Mouse (Mus musculus) limb, embryonic 12.5 days (tissue): ENCODE data around the gene Slc22a20. TPM values are rescaled to one million over a fixed set of nuclear protein-coding genes. Genes with fewer than 3 reads are reported as not detected.

Source experiments
- ATAC-seq: fragments of 200-750 bp; cut with Nextera tagmentation; 2 replicates; pipeline ENCODE4 v1.8.0; 2017; ENCODE audit warnings: low read depth, moderate TSS enrichment; ENCODE audit not compliant: insufficient number of reproducible peaks, insufficient read depth, low FRiP score, low TSS enrichment
- H3K27ac ChIP-seq: fragments of 300-500 bp; sonication (generic); 2 replicates; pipeline ENCODE4 v1.5.1; 2016; ENCODE audit warnings: mild to moderate bottlenecking, moderate library complexity
- H3K27me3 ChIP-seq: fragments of 300-500 bp; sonication (generic); 2 replicates; pipeline ENCODE4 v1.6.1; 2016; ENCODE audit warnings: mild to moderate bottlenecking, moderate library complexity
- H3K36me3 ChIP-seq: fragments of 300-500 bp; sonication (generic); 2 replicates; pipeline ENCODE4 v1.6.1; 2016; ENCODE audit warnings: mild to moderate bottlenecking, moderate library complexity
- H3K4me1 ChIP-seq: fragments of 300-500 bp; sonication (generic); replicated peaks from 2 replicates; pipeline ENCODE4 v1.6.1; 2016
- H3K4me2 ChIP-seq: fragments of 300-500 bp; sonication (generic); 2 replicates; pipeline ENCODE4 v1.6.1; 2016; ENCODE audit warnings: mild to moderate bottlenecking, moderate library complexity
- H3K4me3 ChIP-seq: fragments of 300-500 bp; sonication (generic); replicated peaks from 2 replicates; pipeline ENCODE4 v1.5.1; 2016; ENCODE audit warnings: mild to moderate bottlenecking
- H3K9ac ChIP-seq: fragments of 300-500 bp; sonication (generic); replicated peaks from 2 replicates; pipeline ENCODE4 v1.6.1; 2016; ENCODE audit warnings: mild to moderate bottlenecking, moderate library complexity
- H3K9me3 ChIP-seq: fragments of 300-500 bp; sonication (generic); 2 replicates; pipeline ENCODE4 v1.6.1; 2016; ENCODE audit warnings: mild to moderate bottlenecking, moderate library complexity
- whole genome bisulfite sequencing: fragments of 180-500 bp; shearing (Covaris S2); methylation state at CpG from one replicate; pipeline ENCODE4 v1.1.7; 2016; 5-methylcytosine and 5-hydroxymethylcytosine counted together
- polyA plus RNA-seq: library from polyadenylated mRNA; unstranded; fragments of >200 nt; fragmentation: Nextera tagmentation; extraction: Ambion mirVana; gene quantifications from 2 replicates; pipeline ENCODE4 v1.2.1, GENCODE M21; 2016

Gene Slc22a20
- polyA plus RNA-seq, 1 experiment from 2014 or later, result not detected

DNA sequence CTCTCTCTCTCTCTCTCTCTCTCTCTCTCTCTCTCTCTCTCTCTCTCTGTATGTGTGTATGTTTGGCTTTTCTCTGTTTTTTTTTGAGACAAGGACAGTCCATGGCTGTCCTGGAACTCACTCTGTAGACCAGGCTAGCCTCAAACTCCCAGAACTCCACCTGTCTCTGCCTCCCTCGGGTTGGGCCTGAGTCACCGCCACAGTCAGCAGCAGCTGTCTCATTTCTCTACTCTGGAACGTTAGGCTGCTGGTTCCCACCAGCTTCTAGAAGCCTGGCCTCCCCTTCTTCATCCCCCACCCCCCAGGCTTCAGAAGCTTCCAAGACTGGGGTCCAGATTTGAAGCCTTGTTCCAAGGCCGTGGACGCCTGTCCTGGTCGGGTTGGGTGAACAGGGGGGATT, 3.6 kb upstream of the Slc22a20 start:
- no peak overlapping the region for H3K4me3 ChIP-seq
- no peak for ATAC-seq
- WGBS, result 62% methylated on average over 6 of the region's 6 CpGs

DNA sequence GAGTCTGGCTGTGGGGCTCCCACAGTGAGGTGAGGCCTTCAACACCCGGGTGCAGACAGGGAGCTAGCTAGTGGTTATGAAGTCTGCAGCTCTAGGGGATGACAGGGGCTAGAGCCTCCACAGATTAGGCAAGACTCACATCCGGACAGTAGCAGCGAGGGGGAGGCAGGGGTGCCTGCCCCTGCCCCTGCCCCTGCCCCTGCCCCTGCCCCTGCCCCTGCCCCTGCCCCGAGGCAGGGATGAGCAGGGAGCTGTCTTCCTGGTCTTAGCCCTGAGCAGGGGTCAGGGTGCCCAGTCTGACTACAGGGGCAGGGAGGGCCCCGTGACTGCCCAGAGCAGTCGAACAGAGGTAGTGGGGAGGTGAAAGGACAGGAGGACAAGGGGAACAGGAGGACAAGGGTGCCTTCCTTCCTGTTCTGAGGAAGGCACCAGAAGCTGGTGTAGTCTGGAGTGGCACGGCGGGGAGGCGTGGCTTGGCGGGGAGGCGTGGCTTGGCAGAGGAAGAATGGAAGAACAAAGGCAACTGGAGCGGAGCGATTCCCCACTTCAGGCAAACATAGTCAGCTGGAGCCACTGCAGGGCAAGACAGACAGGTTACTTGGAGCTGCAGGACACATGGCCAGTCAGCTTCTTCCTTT, 3.0 kb upstream of the Slc22a20 start:
- Histone ChIP-seq H3K9ac (peak overlapping the region; percentile 52), H3K36me3 (no peaks in the 10 kb centered on the region), H3K27me3 (no peaks in the 10 kb centered on the region), H3K27ac (0 out of 2 replicates have a peak overlapping the region, but pooled peaks have one; percentile 35), H3K4me1 (peaks cover 17% of the 10 kb centered on the region), H3K4me2 (peak overlapping the region; percentile 43), H3K9me3 (no peaks in the 10 kb centered on the region), H3K4me3 (0 out of 2 replicates have a peak overlapping the region, but pooled peaks have one; percentile 4)
- WGBS, result 13% methylated on average over 13 of the region's 13 CpGs
- 0 out of 2 replicates have a peak, but pooled peaks have one; percentile 19 for ATAC-seq

More for the DNA sequence above, 3.6 kb upstream of the Slc22a20 start:
- Histone ChIP-seq H3K4me1 (peaks cover 17% of the 10 kb centered on the region), H3K9ac (no peak overlapping the region), H3K9me3 (no peaks in the 10 kb centered on the region), H3K4me2 (peak overlapping the region; percentile 43), H3K27ac (0 out of 2 replicates have a peak overlapping the region, but pooled peaks have one; percentile 12), H3K36me3 (no peaks in the 10 kb centered on the region), H3K27me3 (no peaks in the 10 kb centered on the region)

DNA sequence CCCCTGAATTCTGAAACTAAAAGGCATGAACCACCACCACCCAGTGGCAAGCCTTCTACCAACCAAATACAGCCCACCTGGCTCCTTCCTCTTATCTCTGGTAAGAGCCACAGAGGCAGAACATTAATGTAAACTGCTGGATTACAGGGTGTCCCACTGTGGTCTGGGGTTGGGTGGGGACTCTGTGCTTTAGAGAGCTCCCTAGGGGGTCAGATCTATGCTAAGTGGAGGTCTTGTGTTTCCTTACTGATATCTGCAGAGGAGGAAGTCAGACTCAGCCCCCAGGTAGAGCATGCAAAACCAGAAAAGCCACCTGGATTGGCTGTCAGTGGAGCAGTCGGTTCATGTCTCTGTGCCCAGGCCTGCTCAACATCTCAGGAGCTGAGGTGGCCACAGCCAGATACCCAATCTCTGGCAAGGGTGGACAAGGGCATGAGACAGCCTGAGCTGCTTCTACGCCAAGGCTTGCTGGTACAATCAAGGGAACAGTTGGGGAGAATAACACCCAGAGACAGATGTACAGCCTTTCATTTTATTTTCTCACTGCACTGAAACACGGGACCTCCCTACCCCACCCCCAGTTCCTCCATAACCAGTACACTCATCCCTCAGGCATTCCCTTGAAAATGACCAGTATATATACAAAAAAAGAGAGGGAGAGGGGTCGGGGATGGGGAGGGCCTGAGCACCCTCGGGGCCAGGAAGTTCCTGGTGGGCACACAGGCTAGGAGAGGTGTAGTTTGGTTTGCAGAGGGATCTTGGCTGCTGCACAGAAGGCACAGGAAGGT, 2.3 kb upstream of the Slc22a20 start:
- H3K4me1 ChIP-seq, result peaks cover 17% of the 10 kb centered on the region
- no peak overlapping the region for H3K9ac ChIP-seq
- 0 out of 2 replicates have a peak overlapping the region, but pooled peaks have one; percentile 43 for H3K4me2 ChIP-seq
- ATAC-seq, result 0 out of 2 replicates have a peak, but pooled peaks have one; percentile 32
- H3K27me3 ChIP-seq, result no peaks in the 10 kb centered on the region
- WGBS, result 57% methylated on average over 5 of the region's 5 CpGs
- no peak overlapping the region for H3K4me3 ChIP-seq
- 0 out of 2 replicates have a peak overlapping the region, but pooled peaks have one; percentile 35 for H3K27ac ChIP-seq
- H3K9me3 ChIP-seq, result no peaks in the 10 kb centered on the region
- no peaks in the 10 kb centered on the region for H3K36me3 ChIP-seq

DNA sequence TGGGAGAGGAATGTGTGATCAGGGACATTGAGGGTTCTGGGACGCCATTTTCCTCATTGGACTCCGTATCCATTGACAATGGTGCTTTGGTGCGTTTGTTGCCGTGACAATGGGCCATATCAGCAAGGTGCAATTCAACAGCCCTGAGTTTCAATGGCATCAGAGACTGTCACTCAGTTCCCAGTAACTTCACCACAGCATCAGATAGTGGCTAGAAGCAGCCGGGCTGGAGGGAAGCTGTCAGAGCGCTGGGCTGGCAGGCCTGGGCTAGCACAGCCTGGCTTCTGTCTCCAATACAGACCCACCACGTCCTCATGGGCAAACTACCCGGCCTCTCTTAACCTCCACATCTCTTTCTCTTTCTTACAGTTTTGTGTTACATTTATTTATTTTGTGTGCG, 5.5 kb downstream of the Slc22a20 start:
- 83% methylated on average over 9 of the region's 9 CpGs for WGBS
- no peak for ATAC-seq
- H3K27me3 ChIP-seq, result no peaks in the 10 kb centered on the region; the same call in 1 of the 2 replicates

DNA sequence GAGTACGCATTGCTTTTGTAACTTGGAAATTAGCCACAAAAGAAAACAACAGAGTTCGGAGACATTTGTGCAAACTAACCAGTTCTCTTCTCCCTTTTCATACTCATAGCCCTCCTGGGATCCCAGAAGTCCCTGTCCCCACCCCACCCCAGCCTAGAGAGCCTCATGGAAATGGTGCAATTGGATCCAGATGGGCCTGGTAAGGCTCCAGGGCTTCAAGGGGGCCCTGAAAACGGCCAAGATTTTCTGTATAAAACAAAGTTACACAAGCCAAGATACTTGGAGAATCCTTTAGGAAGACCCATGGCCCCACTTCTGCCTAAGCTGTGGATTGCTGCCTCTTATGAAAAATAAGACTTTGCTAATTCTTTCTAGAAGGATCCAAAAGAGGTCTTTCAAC, 8.2 kb downstream of the Slc22a20 start:
- Histone ChIP-seq H3K4me3 (no peak overlapping the region), H3K9ac (no peak overlapping the region), H3K4me1 (0 out of 2 replicates have a peak, but pooled peaks cover 4% of the 10 kb centered on the region), H3K9me3 (no peaks in the 10 kb centered on the region), H3K27me3 (no peaks in the 10 kb centered on the region; the same call in 1 of the 2 replicates), H3K27ac (no peak overlapping the region), H3K4me2 (no peak overlapping the region), H3K36me3 (no peaks in the 10 kb centered on the region)
- WGBS, result 65% methylated on average over 3 of the region's 3 CpGs
- ATAC-seq, result no peak

More for the DNA sequence above, 5.5 kb downstream of the Slc22a20 start:
- Histone ChIP-seq H3K4me2 (no peak overlapping the region), H3K4me1 (0 out of 2 replicates have a peak, but pooled peaks cover 4% of the 10 kb centered on the region), H3K36me3 (no peaks in the 10 kb centered on the region), H3K4me3 (no peak overlapping the region), H3K27ac (no peak overlapping the region), H3K9me3 (no peaks in the 10 kb centered on the region), H3K9ac (no peak overlapping the region)

DNA sequence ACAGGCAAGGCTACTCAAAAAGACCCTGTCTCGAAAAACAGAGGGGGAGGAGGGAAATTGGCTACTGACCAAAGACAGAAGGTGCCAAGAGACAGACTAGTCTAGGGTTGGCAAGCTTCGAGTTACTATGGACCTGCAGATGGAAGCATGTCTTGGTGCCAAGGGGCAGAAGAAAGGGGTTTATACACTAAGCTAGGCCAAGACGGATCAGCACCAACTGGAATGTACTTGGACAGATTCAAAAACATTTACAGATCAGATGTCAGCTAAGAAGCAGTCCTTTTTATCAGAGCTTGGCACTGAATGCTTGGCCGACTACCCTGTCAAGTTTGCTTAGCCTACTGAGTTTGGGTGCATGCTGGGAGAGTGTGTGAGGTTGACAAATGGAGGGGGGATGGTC, 10.3 kb downstream of the Slc22a20 start:
- Histone ChIP-seq H3K4me1 (0 out of 2 replicates have a peak, but pooled peaks cover 4% of the 10 kb centered on the region), H3K27me3 (no peaks in the 10 kb centered on the region), H3K36me3 (no peaks in the 10 kb centered on the region), H3K4me2 (no peak overlapping the region), H3K27ac (no peak overlapping the region), H3K9ac (no peak overlapping the region), H3K4me3 (no peak overlapping the region), H3K9me3 (no peaks in the 10 kb centered on the region)
- WGBS, result 71% methylated on average over 4 of the region's 4 CpGs
- ATAC-seq, result no peak

DNA sequence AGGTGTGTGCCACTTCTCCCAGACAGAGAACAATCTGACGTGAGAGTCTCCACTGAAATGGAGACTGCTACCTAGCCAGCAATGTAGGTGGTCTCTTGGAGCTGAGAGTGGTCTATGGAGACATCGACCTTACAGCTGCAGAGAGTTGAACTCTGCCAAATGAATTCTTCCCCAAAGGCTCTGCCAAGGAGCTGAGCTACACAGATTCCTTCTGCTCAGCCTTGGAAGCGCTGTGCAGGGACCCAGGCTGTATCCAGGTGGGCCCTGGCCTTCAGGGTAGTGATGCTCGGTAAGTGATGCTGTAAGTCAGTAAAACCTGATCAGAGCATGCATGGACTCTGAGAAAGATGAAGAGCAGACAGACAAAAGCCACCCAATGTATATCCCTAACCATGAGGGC, 10.8 kb downstream of the Slc22a20 start:
- no peaks in the 10 kb centered on the region for H3K27me3 ChIP-seq
- no peak for ATAC-seq
- no peak overlapping the region for H3K9ac ChIP-seq
- no peak overlapping the region for H3K27ac ChIP-seq
- WGBS, result 78% methylated on average over 4 of the region's 4 CpGs
- H3K4me3 ChIP-seq, result no peak overlapping the region
- H3K36me3 ChIP-seq, result no peaks in the 10 kb centered on the region
- H3K4me1 ChIP-seq, result 0 out of 2 replicates have a peak, but pooled peaks cover 4% of the 10 kb centered on the region
- no peaks in the 10 kb centered on the region for H3K9me3 ChIP-seq
- H3K4me2 ChIP-seq, result no peak overlapping the region

DNA sequence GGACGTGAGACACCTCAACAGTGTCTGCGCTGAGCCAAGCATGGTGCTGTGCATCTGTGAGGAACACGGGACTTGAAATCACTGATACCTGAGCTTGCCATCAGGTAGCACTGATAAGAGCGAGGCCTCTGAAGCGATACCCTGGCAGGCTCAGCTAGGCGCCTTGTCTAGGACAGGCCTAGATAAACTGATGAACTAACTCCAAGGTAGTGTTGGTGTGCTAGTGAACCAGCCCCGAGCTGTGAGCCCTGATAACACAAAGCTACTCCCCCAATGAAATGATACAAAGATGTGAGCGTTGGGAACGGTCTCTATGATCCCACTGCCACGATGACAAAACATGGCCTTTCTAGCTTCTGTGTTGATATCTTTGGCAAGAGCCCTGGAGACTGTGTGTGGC, 18.3 kb downstream of the Slc22a20 start:
- H3K36me3 ChIP-seq, result no peaks in the 10 kb centered on the region
- H3K27ac ChIP-seq, result no peak overlapping the region
- ATAC-seq, result no peak
- H3K27me3 ChIP-seq, result no peaks in the 10 kb centered on the region
- no peak overlapping the region for H3K4me3 ChIP-seq
- peaks cover 16% of the 10 kb centered on the region for H3K4me1 ChIP-seq
- WGBS, result 90% methylated on average over 10 of the region's 10 CpGs
- no peaks in the 10 kb centered on the region for H3K9me3 ChIP-seq
- no peak overlapping the region for H3K9ac ChIP-seq
- H3K4me2 ChIP-seq, result no peak overlapping the region

DNA sequence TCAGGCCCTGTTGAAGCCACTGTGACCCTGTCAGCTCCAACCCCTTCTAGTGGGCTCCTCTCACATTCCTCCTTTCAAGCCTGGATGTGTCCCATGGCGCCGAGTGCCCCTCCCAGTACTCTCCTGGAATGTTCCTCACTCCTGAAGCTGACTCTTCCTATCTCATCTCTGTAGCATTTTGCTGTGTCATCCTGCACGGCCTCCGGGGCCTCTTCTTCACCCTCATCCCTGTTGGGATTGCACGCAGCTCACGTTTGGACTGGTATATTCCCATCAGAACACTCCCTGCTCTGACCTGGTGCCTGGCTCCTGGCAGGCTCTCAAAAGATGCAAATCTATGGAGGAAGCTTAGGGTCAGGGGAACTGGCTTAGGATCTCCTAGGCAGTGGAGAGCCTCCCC, 19.2 kb downstream of the Slc22a20 start:
- Histone ChIP-seq H3K4me2 (no peak overlapping the region), H3K27me3 (no peaks in the 10 kb centered on the region), H3K4me1 (peaks cover 23% of the 10 kb centered on the region), H3K36me3 (peaks cover under 1% of the 10 kb centered on the region; the same call in 1 of the 2 replicates), H3K9ac (no peak overlapping the region), H3K4me3 (no peak overlapping the region), H3K9me3 (no peaks in the 10 kb centered on the region), H3K27ac (no peak overlapping the region)
- no peak for ATAC-seq
- 71% methylated on average over 6 of the region's 6 CpGs for WGBS

DNA sequence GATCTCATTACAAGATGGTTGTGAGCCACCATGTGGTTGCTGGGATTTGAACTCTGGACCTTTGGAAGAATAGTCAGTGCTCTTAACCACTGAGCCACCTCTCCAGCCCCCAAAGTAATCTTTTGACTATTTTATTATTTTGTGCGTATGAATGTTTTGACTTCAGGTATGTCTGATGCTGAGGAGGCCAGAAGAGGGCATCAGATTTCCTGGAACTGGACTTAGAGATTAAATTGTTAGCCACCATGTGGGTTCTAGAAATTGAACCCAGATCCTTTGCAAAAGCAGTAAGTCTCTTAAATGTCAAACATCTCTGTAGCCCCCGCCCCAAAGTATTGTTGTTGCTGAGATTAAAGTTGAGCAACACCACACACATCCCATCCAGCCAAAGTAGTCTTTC, 20.0 kb downstream of the Slc22a20 start:
- no peak for ATAC-seq
- 85% methylated on average over 2 of the region's 2 CpGs for WGBS
- Histone ChIP-seq H3K9me3 (no peaks in the 10 kb centered on the region), H3K9ac (no peak overlapping the region), H3K4me3 (no peak overlapping the region), H3K27me3 (no peaks in the 10 kb centered on the region), H3K4me2 (no peak overlapping the region), H3K4me1 (peaks cover 32% of the 10 kb centered on the region), H3K27ac (no peak overlapping the region), H3K36me3 (peaks cover 10% of the 10 kb centered on the region)

DNA sequence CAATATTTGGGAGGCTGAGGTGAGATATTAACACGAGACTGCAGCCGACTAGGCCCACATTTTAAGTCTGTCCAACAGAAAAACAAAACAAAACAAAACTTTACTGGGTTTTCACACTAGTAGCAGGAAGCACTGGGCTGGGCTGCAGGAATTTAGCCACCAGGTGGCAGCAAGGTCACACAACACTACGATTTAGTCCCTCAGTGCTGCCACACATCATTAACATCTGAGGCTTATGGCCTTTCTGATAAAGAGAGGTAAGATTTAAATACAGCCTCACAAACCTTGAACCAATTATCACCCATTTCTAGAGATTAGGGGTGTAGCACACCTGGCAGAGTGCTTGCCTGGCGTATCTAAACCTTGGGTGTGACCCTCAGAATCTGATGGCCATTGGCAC, 20.7 kb downstream of the Slc22a20 start:
- Histone ChIP-seq H3K4me3 (no peak overlapping the region), H3K9ac (no peak overlapping the region), H3K36me3 (peaks cover 16% of the 10 kb centered on the region), H3K27ac (no peak overlapping the region), H3K27me3 (no peaks in the 10 kb centered on the region), H3K4me2 (peak overlapping the region; percentile 81; the same call in 1 of the 2 replicates), H3K4me1 (peaks cover 32% of the 10 kb centered on the region), H3K9me3 (no peaks in the 10 kb centered on the region)
- 7% methylated on average over 4 of the region's 4 CpGs for WGBS
- no peak for ATAC-seq
